Mouse (Mus musculus): ENCODE measurements around the gene Zswim8.

Gene Zswim8

DNA sequence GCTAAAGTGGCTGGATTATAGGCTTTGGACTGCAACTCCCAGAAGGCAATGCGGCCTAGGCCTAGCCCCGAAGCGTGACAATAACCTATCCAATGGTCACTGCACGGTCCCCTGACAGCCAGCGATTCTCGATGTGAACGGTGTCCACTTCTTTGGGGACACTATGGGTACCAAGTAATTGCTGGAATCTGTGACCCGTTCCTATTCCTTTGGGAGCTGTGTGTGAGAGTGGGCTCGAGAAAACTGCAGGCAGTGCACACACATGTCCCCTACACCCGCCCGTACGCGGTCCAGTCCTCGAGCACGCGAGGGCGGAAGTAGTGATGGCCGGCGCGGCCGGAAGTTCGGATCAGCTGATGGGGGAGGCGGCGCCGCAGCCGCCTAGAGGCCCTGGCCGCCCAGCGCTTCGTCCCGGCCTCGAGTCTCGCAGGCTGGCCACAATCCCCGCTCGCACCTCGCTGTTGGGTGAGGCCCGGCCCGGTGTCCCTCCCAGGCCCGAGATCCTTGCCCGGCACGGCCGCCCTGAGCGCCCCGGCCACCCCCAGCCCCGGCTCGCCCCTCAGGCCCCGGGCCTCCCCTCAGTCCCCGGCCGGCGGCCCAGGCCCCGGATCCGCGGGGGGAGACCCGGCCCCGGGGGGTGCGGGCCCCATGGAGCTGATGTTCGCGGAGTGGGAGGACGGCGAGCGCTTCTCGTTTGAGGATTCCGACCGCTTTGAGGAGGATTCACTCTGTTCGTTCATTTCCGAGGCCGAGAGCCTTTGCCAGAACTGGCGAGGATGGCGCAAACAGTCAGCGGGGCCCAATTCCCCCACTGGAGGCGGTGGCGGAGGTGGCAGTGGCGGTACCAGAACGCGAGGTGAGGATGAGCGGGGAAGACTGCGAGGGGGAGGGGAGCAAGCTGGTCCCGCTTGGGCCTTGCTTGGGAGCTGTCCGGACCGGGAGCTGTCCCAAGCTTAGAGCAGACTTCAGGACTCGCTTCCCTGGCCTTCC, at the start of gene Zswim8:
Gene Zswim8 (plus strand): TSS at position 352 of the 990 bp plus-strand sequence.
- peak; percentile 94 for DNase-seq

DNA sequence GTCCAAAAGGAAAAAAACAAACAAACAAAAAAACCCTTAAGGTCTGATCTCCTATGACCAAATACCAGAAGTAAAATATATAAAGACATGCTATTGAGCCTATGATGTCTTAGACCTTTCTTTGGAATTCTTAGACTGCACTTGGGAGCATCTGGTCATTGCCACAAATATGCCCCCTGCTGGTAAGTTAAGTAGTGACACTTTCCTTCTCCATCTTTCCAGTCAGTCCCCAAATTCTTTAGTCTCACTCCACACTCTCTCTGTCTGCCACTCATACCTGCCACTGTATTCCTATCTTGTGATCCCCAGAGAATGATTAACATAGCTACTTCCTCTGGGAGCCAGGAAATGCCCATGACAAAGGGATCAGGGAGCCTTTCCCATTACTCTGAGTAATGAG, 49.0 kb upstream of the Zswim8 start:
- peak; percentile 63 for DNase-seq

DNA sequence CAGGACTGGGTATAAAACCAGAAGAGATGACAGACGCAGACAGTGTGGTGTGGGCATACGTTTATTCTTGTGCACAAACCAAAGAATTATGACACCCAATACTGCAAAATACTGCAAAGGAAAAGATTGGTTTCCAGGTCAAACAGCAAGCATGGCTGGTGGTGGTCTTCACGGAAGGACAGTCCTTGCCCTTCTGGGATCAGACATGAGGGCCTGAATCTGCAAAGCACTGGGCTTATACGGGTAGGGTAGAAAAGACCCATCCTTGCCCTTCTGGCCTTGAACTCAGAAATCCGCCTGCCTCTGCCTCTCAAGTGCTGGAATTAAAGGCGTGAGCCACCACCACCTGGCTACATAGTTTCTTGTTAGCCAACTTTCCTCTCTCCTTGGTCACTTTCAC, 48.5 kb upstream of the Zswim8 start:
- DNase-seq = no peak

DNA sequence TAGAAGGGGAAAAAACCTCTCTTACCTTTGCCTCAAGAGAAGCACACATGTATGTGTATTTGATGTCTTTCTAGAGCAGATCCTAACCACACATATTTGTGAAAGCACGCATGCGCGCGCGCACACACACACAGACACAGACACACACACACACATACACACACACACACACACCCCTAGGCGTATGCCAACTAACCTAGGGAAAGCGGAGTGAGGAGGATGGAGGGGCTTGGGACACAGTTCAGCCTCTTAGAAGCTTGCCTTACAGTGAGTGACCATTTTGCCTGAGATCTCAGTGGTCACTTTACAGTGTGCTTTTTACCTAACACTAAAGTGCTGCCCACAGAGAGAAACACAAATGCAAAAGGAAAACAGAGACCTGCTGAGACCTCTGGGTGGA, 47.7 kb upstream of the Zswim8 start:
- no peak for DNase-seq

DNA sequence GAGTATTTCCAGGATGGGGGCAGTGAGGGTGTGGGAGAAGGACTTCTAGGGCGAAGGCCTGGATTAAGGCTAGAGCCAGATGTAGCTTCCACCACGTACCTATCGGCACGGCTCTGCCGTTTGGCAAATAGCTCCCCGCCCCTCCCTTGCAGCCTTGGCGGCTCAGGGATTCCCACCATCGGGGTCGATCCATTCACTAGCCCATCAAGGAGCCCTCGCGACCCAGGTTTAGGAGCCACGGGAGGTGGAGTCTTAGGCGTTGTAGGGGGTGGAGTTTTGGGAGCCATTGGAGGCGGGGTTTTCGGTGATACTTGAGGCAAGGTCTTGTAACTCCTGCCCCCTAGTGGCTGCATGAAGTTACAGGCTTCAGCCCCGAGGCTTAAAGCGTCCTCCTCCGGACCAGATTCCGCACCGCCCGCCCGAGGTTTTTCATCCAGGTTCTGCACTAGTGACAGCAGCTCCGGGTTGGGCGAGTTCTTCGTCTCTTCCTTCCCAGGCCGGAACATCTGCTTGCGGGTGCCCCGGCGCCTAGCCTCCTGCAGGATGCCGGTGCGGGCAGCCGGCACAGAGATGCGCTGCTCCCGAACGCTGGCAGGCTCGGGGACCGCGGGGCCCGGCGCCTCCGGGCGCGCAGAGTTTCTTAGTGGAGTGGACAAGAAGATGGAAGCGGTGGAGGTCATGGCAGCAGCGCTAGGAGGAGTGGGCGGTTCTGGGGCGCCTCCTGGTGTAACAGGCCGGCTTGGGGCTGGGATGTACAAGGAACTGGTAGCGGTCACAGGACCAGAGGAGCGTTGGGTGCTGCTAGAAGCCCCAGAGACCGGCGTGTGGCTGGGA, 46.3 kb upstream of the Zswim8 start:
- peak; percentile 96 for DNase-seq

DNA sequence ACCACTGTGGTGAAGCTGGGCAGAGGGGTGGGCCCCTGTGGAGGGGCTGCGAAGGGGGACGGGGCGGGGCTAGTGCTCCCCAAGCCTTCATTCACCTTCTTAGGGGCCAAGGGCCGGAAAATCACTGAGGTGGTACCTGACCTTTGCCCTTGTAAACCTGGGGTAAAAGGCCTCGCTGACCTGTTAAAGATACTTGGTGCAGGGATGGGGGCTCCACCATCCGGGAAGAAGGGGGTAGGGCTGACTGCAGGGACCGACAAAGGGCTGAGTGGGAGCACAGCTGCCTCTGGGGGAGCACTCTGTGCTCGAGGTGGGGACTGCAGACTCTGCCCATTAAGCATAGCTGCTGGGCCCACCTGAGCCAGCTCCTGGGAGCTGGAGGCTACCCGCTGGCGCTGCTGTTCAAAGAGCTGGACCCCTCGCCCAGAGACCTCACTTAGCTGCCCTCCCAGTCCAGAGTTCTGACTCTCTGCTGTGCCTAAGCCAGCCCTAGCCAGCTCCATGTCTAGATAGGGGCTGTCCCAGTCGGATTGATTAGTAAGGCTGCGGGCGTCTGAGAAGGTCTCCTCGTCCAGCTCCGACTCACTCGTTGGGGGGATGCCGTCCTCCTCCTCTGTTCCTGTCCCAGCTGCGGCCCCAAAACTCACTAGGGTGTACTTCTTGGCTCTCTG, 45.6 kb upstream of the Zswim8 start:
- DNase-seq = peak; percentile 34

DNA sequence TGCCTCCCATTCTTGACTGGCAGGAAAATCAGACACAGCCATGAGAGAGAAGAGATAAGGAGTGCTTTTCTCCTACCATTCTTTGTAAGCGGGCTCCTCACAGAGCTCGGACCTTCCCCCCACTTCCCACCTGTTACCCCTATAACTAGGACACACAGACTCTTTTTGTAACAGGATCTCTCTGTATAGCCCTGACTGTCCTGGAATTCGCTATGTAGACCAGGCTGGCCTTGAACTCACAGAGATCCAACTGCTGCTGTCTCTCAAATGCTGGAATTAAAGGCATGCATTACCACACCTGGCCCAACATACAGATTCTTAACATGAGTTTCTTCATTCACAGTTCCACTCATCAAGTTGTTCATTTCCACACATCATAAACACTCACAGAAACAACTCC, 44.6 kb upstream of the Zswim8 start:
- no peak for DNase-seq

DNA sequence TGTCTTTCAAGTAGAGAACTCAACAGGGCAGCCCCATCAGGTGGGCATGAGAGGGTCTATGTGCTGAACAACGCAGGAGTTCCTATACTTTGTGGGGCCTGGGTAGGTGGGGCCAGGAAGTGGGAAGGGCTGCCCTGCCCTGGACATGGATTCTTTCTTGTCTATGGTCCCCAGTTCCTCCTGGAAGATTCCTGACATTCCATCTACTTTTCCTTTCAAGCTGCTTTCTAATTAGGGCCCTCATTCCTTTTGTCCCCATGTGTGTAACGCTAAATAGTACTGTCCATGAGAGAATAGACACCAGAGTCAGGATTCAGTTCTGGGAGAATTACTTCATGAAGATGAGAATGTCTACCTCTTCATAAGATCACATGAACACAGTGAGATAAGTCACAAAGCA, 43.8 kb upstream of the Zswim8 start:
- DNase-seq = no peak

DNA sequence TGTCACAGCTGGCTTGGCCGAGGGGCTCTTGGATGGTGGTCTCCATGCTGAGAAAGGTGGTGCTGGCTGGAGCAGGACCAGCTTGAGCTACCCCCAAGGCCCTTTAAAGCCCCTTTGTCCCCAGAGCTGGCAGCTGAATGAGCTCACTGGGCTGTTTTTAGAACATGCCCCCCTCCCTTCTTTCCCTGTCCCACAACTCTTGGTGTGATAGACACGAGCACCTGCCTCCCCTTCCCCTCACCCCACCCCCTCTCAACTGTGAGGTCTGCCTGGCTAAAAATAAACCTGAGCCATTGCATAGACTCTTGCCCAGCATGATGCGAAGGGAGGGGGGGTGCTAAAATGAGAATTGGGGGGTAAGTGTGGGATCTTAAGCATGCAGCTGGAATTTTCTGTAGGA, 42.9 kb upstream of the Zswim8 start:
- DNase-seq = no peak

DNA sequence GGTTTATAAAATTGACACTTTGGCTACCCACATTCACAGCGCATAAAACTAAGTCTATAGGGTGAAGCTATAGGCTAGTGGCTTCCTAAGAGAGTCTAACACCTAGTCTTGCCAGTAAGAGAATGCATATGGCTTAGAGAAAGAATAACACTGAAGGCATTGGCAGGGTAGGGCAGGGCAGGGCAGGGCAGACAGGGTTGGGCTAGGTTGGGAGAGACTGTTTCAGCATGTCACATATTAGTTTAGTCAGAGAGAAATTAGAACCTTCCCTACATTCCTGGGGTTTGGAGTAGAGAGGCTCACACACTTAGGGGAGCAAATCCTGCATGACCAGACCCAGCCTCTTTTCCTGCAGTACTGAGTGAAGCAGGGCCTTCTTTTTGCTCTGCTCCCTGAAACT, 39.9 kb upstream of the Zswim8 start:
- no peak for DNase-seq

DNA sequence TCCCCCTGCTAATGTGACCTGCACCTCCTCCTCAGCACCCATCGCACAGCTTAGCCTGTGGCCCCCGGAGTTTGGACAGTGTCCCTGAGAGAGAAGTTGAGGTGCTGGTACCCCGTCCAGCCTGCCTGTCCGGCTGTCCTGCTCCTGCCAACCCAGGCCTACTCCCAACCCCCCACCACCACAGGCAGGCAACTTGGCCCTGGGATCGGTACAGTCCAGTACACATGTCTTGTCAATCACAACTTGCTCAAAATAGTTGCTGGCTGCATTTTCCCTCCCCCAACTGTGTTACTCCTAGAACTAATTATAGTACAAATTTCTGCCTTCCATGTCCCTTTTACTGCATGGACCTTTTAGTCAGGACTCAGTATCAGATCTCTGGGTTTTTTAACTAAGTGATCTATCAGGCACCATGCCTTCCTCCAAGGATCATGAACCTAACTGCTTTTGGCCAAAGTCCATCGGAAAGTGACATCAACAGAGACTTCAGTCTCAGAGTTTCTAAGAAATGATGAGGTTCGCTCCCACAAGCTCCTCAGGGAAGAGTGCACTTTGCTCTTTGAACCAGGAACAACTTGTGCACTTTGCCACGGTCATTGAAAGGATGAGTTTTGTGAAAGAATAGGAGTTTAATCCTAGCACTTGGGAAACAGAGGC, 39.1 kb upstream of the Zswim8 start, which contains the start of gene Synpo2l:
Gene Synpo2l (minus strand): TSS at position 201 of the 657 bp plus-strand sequence.
- no peak for DNase-seq

DNA sequence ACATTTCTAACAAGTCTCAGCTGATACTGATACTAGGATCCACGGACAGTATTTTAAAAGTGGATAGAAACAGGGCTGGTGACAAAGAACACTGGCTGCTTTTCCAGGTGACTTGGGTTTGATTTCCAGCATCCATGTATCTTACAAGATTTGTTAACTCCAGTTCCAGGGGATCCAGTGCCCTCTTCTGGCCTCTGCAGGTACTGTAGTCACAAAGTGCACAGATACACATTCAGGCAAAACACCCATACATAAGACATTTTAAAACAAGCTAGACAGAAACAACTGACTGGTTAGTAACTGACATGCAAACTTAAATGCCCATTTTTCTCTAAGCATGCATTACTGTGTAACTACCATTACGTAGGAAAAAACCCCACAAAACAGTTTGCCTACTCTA, 34.4 kb upstream of the Zswim8 start:
- peak; percentile 58 for DNase-seq

DNA sequence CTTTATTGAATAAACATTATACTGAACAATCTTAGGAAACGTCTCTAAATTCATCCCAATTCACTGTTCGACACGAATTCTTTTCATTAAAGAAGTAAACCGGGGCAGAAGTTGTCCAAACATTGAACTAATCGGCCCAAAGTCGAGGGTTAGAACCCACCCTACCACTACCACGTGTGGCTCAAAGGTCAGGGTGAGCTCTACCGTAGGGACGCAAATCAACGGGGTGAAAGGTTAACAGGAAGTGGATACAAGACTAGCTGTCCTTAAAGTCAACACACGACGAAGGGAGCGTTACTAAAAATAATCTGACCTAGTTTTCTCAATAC, 33.7 kb upstream of the Zswim8 start:
- DNase-seq = peak; percentile 66

DNA sequence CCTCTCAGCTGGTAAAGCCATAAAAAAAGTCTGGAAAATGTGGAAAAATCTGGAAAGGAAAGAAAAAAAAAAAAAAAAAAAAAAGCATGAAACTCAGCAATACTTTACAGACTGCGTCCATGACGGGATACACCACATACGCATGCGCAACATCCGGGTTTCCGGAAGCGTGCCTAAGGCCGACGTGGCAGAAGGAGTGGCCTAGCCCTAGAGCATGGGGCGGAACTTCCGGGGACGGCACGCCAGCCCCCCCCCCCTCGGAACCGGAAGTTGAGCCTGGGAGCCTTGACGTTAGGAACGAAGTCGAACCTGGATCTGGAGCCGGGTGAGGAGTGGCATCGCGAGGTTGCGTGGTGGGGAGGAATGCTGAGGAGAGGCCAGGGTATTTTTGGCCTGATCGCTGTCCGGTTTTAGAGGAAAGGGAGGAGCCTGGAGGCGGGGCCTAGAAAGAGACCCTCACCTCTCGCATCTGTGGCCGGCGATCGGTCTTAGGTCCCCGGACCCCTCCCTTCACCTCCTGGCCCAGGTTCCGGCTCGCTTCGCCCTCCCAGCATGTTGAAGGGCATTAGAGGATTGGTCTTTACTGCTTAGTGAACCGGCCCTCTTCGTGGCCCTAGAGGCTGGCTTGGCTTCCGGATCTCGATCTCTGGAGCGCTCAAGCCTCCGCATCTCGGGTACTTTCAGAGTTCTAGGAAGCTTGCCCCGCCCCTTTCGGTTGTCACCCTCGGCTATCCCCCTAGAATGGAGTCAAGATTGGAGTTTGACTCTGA, 33.1 kb upstream of the Zswim8 start, which contains the start of gene Sec24c:
Gene Sec24c (plus strand): TSS at position 245 of the 770 bp plus-strand sequence.
- peak; percentile 99 for DNase-seq

DNA sequence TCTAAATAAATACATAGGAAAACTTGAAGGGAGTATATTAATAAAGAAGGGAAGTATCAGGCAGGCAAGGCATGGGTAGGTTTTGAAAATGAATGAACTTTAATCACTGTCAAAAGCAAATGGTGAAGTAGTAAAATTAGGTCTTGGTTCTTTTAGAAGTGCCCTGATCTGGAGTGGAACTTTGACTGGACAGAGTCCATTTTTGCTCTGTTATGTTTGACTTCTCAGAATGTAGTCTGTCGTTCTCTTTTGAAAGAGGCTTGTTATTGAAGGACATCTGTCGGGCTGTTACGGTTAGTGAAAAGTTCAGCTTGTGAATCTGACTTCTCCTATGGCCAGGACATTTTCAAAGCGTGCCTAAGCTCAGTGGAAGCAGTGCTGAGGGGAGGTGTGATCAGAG, 29.4 kb upstream of the Zswim8 start:
- DNase-seq = no peak

DNA sequence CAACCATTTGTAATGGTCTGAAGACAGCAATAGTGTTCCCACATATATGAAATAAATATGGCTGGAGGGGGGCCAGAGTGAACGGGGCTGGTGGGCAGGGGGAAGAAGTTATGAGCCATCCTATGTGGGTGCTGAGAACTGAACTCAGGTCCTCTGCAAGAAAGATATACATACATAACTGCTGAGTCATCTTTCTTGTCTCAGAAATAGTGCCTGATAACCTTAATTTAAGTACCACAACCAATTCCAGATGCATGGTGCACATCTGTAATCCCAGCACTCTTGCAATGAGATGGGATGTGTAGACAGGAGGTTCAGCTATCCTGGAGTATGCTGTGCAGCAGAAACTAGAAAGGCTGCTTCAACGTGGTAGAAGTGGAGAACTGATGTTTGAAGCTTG, 25.6 kb upstream of the Zswim8 start:
- no peak for DNase-seq

DNA sequence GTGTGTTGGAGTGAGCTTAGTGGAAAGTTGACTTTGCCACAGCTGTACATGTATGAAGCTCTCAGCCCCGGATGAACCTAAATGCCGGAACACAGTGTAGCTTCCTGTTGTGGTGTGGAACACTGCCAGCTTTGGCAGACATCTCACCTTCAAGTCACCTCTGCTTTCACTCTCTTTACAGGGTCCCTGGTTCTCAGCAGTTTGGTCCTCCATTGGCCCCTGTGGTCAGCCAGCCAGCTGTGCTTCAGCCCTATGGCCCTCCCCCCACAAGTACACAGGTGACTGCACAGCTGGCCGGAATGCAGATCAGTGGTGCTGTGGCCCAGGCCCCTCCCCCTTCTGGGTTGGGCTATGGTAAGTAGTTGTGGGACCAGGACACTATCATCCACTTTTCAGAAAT, 24.9 kb upstream of the Zswim8 start:
- DNase-seq = peak; percentile 51

DNA sequence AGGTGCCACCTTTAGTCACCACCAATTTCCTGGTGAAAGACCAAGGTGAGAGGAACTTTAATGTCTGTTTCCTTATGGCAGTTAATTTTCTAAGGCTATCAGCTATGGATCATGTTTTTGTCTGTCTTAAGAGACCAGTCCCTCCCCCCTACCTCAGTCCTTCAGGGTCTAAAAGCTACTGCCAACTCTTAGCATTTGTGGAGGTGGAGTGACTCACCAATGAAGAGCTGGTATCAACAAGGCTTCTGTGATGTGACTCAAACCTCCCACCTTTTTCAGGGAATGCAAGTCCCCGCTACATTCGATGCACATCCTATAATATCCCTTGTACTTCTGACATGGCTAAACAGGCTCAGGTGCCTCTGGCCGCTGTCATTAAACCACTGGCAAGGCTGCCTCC, 20.8 kb upstream of the Zswim8 start:
- no peak for DNase-seq

DNA sequence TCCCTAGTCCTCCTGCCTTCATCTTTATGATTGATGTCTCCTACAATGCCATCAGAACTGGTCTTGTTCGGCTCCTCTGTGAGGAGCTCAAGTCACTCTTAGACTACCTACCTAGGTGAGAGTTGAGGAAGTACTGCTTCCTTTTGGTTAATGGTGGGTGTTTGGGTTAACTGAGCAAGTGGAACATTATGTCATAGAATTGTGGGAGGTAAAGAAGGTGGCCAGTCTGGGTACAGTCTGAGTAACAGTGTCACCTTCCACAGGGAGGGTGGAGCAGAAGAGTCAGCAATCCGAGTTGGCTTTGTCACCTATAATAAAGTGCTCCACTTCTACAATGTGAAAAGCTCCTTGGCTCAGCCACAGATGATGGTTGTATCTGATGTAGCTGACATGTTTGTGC, 18.3 kb upstream of the Zswim8 start:
- no peak for DNase-seq

DNA sequence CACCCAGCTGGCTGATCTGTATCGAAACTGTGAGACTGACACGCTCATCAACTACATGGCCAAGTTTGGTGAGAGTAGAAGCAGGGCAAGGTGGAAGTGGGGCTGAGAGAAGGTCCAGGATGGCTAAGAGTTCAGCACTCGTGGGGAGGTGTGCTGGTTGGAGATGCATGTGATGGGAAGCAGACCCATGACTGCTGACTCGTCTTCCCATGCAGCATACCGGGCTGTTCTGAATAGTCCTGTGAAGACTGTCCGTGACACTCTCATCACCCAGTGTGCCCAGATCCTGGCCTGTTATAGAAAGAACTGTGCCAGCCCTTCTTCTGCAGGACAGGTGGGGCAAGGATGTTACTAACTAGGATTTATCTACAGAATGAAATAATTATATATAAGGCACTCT, 15.6 kb upstream of the Zswim8 start:
- DNase-seq = no peak

DNA sequence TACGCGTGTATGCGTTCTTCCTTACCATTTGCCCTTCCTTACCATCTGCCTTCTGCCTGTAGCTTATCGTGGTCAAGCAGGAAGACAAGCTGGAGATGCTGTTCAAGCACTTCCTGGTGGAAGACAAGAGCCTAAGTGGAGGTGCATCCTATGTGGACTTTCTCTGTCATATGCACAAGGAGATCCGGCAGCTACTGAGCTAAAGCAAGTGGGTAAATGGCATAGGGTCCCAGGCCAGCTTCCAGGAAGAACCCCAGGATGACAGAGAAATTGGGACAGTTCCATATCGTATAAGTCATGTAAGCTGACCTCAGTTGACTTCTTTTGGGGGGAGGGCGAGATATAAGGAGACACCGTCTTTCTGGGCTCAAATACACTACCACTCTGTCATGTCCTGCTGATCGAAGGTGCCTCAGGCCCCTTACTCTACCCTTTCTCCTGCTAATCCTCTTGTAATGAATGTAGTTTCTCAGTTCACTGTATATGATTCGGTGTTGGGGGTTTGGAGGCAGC, 13.7 kb upstream of the Zswim8 start:
- DNase-seq = no peak
